Mouse (Mus musculus) small intestine, adult 2 months (tissue): ENCODE measurements around the gene Slc25a11.

Experiments used
- CTCF ChIP-seq: fragments of 200-500 bp; IDR thresholded peaks from 2 replicates; pipeline ENCODE4 v1.5.1; 2012; ENCODE audit warnings: low read depth, mild to moderate bottlenecking, control low read depth, inconsistent platforms, low read length, moderate library complexity, mixed read lengths; ENCODE audit not compliant: insufficient replicate concordance, insufficient read length; ENCODE audit errors: extremely low read depth
- POLR2A ChIP-seq: fragments of 200-500 bp; IDR thresholded peaks from 2 replicates; pipeline ENCODE4 v1.6.1; 2012; ENCODE audit warnings: low read depth, mild to moderate bottlenecking, control low read depth, inconsistent platforms, low read length, moderate library complexity

DNA sequence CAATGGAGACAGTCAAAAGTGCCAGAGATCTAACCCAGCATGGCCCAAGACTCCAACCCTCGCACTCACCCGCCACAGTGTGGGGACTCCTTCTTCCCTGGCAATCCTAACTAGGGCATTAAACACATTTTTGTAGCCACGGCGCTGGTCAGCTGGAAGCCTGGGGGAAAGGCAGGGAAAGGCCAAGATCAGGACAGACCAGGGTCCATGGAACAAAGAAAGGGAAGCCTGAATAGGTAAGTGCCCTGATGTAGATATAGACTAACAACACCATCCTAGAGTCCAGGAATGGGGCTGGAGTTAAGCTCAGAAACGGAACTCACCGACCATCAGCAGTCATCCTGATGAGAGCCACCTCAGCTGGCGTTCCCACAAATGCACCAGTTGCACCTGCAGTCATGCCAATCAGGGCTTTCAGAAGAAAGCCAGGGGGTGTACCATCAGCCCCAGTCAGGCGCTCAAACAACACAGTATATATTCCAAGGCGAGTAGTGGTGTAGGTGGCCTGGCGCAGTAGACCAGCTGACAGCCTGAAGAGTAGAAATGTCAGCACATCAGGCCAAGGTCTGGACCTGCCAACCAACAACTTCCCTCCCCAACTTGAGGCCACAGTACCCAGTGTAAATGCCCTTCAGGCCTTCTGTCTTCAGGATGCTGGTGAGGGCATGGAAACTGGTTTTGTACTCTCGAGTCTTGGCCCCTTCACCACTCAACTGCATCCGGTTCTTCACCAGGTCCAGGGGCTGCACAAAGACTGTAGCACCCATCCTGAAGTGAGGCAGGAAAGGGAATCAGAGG, 1.6 kb downstream of the Slc25a11 start:
- TF ChIP-seq POLR2A (no peak), CTCF (no peak)
